Mouse (Mus musculus) left cerebral cortex, postnatal 36 days (tissue): ENCODE measurements at regions not wholly inside any gene's neighbourhood (a gene's known extent, or its start where the extent isn't known, plus 50 kb on each side); places are given as distances from the start of the nearest gene placed in this dataset.

ENCODE experiments used
- DNase-seq, 2 experiments: peaks; one replicate each; pipeline ENCODE4 v3.0.0; 2021 to 2022; ENCODE audit warnings: low spot score in 2 of 2, mixed read lengths in 1 of 2
- intact Hi-C: fragments of 180-260 bp; cut with DNase I; formaldehyde crosslinking; loops from one replicate; pipeline ENCODE4 v1.15.1; 2025

- intact Hi-C loops: no loop called here
- no peak for DNase-seq
Measured at GRCm38 (mm10) chr12:25830057-25830456, 585.0 kb downstream of the Rnf144a start.

- no peak for DNase-seq
- intact Hi-C loops: no loop called here
Measured at GRCm38 (mm10) chr12:25827961-25828360, 587.1 kb downstream of the Rnf144a start.

GRCm38 (mm10) chr12:25826928-25827327 lies 588.1 kb downstream of the Rnf144a start:
- no peak for DNase-seq
- intact Hi-C loops: no loop called here

DNA sequence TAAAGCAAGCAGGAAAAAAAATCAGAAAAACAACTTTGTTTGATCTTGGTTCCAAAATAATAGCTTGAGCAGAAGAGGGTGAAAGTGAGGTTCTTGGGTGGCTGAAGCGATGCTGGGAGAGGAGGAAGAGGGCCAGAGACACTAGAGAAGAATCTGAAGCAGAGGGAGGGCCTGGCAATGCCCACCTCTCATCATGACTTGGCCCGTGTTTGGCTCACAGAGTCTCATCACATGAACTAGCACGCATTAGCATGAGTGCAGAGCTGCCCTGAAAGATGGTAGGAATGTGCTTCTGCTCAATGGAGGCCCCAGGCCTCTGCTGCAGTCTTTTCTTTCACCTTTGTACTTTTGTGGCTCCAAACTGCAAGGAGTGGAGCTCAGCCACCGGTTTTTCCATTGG lies 588.6 kb downstream of the Rnf144a start:
- DNase-seq: no peak
- intact Hi-C loops: no loop called here

DNA sequence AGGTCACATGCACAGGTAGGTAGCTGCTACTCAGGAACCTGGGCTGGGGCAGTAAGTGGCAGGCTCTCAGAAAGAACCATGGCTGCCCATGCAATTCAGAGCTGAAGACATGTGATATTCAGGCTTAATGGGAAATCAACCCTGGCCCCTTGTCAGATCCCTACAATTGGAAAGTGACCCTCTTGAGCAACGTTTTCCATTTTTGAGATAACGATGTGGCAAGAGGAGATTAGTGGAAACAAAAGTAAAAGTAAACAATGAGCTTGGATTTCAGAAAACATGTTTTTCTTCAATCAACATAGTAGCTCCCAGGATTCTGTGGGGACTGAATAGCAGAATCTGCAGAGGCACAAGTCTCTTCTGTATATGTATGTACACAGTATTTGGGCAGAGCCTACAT lies 598.8 kb downstream of the Rnf144a start:
- intact Hi-C loops: no loop called here
- no peak for DNase-seq

GRCm38 (mm10) chr12:25795092-25795491 lies 620.0 kb downstream of the Rnf144a start:
- intact Hi-C loops: no loop called here
- no peak for DNase-seq

DNA sequence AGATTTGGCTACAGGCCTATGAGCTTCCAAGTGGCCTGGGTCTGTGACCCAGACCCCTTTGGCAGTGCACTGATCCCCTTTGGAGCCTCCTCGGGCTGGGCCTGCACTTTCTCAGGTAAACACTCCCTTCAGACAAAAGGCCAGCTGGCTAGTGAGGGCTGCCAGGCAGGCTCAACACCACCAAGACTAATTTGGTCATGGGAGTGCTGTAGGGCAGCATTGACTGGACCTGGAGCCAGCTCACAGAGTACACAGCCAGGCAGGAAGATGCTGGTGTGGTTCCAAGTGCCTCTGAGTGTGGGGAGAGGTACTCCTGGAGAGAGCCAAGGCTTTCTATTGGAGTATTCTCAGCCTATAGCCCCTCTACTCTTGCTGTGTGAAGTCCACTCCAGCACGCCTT lies 620.5 kb downstream of the Rnf144a start:
- DNase-seq: no peak
- intact Hi-C loops: no loop called here

DNA sequence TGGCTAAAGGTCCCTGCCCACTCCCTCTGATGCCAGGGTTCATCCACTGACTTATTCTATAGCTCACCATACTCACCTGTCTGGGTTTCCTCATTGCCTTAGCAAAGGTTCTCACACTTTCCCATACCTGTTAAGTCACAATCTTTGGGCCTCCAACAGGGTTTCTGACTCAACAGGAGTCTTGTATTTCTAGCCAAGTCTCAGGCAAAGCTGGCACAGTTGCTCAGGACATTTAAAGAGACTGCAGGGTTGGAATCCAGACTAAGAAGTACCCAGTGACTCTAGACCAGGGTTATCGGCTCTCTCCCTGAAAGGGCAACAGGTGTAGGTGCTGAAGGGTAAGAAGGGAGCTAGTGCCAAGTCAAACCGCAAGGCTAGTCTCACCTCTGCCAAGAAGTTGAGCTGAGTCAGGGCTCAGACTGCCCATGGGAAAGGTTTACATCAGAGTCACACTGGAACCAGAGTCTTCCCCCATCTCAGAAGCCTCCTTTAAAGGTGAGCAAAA lies 622.4 kb downstream of the Rnf144a start:
- intact Hi-C loops: no loop called here
- DNase-seq: no peak

DNA sequence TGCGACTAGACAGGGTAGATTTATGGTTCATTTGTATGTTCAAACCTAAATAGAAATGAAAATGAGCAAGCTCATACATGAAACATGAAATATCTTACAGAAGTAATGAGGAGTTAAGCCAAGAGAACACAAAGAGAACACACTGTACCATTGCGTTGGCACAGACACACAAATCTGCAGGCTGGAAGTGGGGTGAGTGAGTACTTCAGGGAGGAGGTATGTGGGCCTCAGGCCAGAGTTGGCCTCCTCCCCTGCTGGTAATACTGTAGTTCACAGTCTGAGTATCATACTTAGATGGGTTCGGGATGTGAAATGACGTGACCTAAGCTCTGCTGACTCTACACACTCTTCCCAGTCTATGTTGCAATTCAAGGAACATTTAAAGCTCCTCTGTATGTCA lies 624.1 kb downstream of the Rnf144a start:
- DNase-seq: peak in 1 of 2 experiments; percentile 11
- intact Hi-C loops: no loop called here

GRCm38 (mm10) chr12:25785646-25786606 lies 629.1 kb downstream of the Rnf144a start:
- no peak for DNase-seq
- intact Hi-C loops: no loop called here

- intact Hi-C loops: no loop called here
- DNase-seq: no peak
Measured at GRCm38 (mm10) chr12:25784401-25784800, 630.7 kb downstream of the Rnf144a start.

DNA sequence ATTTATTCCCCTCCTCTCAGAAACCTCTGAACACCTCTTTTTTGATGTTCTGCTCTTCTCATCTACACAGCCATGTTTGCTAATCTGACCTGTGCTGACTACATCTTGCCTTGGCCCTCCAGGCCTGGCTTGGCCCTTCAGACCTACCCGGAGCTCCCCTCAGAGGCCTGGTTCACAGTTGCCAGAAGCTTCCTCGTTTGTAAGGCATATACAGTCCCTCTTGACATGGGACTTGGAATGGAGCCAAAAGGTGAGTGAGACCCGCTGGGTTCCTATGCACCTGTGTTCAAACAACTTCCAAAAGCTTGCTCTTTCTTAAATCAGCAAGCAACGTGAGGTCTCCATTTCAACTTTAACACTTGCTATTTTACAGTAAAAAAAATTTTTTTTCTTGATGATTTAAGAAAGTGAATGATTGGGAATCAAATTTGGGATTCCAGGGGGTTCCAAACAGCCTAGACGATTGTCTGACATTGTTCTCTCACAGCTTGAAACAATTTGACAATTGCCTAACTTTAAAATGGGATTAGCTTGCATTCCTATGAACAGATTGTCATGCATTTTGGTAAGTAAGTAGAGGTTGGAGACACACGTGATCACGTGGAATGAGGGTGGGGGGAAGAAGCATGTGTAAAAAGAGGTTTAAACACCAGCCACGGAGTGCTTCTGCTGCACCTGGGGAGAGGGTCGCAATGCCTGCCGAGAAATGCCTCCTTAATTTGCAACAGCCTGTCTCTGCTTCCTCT lies 631.9 kb downstream of the Rnf144a start:
- intact Hi-C loops: no loop called here
- no peak for DNase-seq

GRCm38 (mm10) chr12:25771856-25772255 lies 643.2 kb downstream of the Rnf144a start:
- DNase-seq: no peak
- intact Hi-C loops: no loop called here

DNA sequence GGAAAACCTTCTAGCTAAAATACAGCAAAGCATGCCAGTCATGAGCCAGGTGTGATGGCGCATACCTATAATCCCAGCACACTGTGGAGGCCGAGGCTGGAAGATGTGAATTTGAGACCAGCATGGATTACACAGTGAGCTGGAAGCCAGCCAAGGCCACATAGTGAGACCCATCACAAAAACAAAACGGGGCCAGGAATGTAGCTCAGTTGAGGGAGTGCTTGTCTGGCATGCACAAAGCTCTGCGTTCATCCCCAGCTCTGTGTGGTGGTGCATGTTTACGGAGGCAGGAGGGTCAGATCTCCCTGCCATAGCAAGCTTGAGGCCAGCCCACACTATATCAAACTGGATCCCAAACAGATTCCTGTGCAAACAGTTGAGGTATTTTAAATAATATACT lies 646.4 kb downstream of the Rnf144a start:
- intact Hi-C loops: no loop called here
- DNase-seq: no peak

- intact Hi-C loops: no loop called here
- DNase-seq: peak; percentile 9 to 20
Measured at GRCm38 (mm10) chr12:25763061-25763460, 652.0 kb downstream of the Rnf144a start.

- intact Hi-C loops: no loop called here
- peak in 1 of 2 experiments; percentile 17 for DNase-seq
Measured at GRCm38 (mm10) chr12:25757014-25757413, 658.0 kb downstream of the Rnf144a start.

- intact Hi-C loops: no loop called here
- DNase-seq: no peak
Measured at GRCm38 (mm10) chr12:25733801-25734200, 636.9 kb upstream of the Id2 start.

DNA sequence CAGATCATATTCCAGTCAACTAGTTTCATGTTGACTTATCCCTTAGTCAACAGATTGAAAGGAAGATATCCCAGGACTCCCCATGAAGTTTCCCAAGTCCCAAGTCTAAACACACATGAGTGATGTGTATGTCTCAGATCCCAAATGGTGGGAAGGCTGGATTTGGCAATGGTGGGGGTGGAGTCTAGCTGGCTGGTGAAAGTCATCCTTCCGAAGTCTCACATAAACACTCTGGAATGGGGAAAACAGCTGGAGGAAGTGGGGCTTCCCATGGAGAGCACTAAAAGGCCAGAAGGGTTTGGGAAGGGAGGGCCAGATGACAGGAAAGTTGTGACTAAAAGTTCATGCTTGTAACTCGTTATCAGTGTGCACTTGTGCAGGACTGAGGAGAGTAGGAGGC lies 628.8 kb upstream of the Id2 start:
- intact Hi-C loops: no loop called here
- DNase-seq: no peak

DNA sequence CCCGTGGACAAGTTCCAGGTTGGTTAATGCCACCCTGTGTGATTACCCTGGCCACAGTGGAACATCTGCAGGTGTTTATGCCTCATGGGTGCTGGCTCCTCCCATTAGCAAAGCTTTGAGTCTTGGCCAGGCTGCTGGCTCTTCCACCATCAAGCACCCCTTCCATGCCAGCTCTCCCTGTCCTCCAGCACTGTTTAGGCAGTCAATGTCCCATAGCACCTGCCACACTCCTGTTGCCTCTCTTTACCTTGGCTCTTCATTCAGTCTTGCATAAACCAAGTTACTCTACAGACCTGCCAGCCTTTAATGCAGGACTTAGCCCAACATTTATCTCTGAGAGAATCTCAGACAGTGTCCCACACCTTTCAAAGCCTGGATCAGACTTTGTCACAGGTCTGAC lies 614.2 kb upstream of the Id2 start:
- DNase-seq: no peak
- intact Hi-C loops: no loop called here

DNA sequence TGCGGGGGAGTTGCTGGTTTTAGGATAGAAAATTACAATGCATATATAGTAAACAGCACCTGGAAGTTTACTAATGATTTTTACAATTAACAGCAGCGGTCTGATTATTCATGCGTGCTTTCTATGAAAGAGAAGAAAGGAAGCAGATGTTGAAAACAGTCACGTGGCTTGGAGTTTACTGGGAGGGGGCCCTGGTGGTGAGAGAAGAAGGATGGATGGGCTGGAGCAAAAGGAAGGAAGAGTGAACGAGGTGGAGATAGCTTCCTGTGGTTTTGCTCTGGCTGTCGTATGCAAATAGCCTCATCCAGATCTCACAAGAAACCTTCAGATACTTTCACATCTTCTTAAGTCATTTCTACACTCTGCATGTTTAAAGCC lies 606.1 kb upstream of the Id2 start:
- DNase-seq: no peak
- intact Hi-C loops: no loop called here
